Mouse (Mus musculus) kidney, postnatal 14 days (tissue): ENCODE results near the gene Pnkd.
A peak's percentile ranks its signal among the peaks of the same experiment; 100 is the strongest.
"Not testable (repeated sequence)": the region's sequence is repeated elsewhere in the genome, so short reads cannot be mapped to it uniquely, and the experiment has no call there.

Experiments
- DNase-seq: peaks from one replicate; pipeline ENCODE4 v3.0.0; 2022; ENCODE audit warnings: mixed read lengths

Pnkd gene

DNA sequence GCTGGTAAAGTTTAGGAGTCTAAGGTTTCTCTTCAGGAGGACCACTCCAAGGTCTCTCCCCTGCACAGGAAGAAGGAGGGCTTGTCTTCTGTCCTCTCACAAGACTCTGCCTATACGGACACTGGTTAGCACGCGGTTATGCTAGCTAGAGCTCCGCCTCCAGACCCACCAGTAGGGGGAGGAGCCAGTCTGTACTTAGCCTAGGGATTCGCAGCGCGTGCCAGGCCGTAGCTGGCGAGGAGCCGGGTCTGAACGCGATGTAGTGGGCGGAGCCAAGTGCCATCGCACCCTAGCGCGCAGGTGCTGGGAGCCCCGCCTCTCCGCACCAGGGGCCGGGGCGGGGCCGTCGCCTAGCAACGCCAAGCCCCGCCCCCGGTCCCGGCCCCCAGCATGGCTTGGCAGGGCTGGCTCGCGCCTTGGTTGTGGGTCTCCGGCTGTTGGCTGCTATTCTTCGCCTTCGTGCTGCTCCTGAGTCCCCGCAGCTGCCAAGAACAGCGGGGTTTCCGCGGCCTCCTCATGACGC lies 47.6 kb downstream of the Pnkd start:
- peak; percentile 99 for DNase-seq

DNA sequence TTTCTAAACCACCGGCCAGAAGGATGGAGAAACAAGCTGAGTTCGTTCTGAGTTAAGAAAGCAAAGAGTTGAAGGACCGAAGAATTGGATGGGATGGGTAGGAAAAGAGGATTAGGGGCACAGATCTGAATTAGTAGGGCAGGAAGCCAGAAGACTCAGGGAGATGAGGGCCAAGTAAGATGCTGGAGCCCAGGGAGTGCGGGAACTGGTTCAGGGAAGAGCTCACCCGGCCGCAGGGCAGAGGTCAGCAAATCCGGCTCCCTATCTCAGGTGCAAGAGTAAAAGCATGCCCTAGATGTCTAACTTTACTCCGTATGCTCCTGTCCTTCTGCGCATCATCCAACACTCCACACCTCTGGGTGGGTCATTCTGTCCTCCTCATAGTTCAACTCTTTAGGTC lies 48.2 kb downstream of the Pnkd start:
- DNase-seq = no peak

DNA sequence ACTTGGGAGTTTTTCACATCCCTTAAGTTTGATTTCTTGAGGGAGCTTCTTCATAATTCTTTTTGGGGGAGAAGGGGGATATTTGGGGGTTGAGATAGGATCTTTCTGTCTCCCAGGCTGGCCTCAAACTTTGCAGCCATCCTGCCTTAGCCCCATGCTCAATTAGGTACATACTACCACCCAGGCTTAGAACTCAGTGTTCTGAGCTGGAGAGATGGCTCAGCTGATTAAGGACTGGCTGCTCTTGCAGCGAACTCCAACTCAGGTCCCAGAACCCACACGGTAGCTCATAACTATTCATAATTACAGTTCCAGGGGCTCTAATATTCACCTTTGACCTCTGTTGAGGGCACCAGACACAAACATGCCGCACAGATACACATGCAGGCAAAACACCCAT lies 49.9 kb downstream of the Pnkd start:
- DNase-seq = no peak

DNA sequence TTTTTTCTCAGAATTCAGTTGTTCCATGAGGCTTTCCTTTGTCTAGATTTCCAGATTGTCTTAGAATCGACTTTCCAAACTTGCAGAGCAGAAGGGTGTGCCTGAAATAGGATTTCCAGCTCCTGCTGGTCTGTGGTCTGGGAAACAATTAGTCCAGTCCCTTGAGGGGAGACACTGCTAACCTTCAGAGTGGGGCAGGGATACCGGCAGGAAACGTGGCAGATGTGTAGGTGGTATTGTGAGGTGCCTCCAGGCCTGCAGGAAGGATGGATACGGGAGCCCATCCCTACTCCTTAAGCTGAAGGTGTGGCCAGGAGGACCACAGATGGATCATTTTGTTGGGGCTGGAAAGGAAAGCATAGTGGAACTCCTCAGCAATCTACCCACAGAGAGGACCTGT lies 50.3 kb downstream of the Pnkd start:
- no peak for DNase-seq

DNA sequence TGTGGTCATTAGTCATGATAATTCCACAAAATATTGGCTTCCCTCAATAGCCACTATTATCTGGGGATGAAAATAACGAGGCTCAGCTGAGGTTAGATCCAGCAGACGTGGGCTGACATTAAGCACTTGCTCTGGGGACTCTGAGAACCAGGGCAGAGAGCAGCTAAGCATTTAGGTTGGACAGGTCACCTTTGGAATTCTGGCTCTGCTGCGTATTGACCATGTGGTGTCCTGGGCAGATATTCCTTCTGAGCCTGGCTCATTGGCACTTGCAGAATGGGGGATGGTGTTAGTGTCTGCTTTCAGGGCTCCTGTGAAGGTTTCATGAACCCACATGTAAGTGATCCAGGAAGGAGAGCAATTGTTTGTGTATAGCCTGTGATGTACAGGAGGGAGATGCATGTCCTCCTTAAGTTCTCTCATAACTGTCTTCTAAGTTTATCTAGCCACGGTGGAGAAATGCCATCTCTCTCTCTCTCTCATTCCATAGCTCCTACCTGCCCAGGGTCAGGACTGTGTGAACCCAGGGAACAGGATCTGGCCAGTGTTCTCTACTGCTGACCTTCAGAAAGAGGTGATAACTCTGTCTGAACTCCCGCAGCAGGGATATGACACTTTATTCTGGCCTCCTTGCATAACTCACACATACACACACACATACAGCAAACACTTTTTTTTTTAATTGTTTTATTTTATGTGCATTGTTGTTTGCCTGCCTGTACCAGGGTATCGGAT lies 50.9 kb downstream of the Pnkd start:
- no peak for DNase-seq

DNA sequence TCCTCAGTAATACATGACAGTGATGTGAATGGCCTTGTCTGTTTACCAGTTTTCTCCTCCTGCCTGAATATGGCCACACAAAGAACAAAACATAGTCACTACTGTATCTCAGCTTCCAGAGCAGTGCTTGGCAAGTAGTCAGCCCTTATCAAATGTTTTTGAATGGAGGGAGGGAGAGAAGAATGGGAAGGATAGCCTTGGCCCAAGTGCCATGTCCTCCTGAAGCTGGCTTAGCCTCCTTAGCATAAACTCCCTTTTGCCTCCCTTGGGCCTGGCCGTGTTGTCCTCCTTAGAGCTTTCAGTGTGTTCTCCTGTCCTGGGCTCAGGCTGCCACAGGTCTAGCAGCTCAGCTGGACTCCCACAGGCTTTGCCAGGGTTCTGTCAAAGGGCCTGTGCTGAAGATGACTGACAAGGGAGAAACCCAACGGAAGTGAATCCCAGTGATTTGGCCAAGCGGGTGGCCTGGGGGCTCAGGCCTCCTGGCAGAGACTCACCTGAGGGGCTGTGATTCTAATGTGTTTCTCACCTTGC lies 52.6 kb downstream of the Pnkd start:
- DNase-seq = no peak

DNA sequence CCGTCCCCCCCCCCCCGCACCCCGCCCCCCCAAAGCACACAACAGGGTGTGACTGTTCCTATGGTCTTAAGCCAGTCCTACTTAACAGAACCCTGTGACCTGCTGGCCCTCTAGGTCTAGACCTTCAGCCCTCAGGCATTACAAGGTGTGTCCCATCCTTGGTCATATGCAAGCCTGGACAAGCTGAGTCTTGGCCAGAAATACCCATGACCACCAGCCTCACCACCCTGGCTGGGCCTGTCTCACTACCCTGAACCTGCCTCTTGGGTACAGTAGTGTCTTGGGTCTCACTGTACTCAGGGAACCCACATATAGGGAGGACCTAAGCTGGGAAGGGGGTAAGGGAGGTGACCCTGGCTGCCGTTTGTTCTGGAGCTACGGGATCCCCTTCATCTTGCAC lies 53.3 kb downstream of the Pnkd start:
- DNase-seq = no peak

DNA sequence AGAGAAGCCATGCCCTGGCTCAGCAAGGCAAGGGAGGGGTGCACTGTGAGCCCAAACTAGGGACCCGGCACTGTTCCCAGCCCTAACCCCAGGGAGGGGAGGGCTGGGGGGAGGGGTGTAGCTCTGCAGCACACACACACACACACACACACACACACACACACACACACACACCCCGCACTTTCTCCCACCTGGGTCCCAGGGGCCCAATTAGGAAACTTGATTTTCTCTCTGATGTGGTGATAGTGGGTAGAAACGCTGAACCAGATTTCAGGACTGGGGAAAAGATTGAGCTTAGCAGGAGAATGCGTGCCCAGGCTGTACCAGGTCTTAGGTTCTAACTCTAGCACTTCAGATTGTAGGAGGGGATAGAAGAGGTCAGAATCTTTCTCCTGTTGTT lies 53.9 kb downstream of the Pnkd start:
- DNase-seq = no peak

DNA sequence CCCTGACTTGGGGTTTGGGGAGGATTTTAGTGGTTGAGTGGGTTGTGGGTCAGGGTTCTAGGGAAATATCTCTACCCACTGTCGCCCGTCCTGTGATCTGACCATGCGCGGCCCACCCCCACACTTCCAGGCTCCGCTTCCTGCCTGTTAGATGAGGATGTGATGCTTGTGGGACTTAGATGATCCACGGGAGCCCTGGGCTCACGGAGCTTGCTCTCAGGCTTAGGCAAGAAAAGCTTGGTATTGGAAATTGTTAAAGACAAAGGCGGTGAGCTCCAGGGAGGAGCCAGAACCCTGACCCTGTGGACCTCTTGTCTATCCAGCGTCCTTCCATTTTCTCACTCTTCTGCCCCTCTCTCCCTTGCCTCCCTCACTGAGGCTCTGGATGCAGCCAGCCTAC lies 55.2 kb downstream of the Pnkd start:
- no peak for DNase-seq

DNA sequence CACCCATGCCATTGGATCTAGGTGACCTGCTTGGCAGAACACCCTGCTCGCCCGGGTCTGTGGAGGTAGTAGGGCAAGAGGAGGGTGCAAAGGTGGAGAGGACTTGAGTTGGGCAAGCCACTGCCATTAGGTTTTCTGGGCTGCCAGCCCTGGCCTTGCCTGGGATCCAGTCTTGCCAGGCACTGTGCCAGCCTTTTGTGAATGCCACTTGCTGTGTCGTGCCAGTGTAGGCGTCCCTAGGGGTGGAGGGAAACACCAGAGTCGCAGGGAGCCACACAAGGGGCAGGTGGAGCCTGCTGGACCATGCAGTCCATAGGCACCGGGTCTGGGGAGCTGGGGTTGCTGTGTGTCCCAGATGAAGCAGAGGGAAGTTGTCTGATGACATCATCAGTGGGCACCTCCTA lies 55.6 kb downstream of the Pnkd start:
- DNase-seq = peak; percentile 73

DNA sequence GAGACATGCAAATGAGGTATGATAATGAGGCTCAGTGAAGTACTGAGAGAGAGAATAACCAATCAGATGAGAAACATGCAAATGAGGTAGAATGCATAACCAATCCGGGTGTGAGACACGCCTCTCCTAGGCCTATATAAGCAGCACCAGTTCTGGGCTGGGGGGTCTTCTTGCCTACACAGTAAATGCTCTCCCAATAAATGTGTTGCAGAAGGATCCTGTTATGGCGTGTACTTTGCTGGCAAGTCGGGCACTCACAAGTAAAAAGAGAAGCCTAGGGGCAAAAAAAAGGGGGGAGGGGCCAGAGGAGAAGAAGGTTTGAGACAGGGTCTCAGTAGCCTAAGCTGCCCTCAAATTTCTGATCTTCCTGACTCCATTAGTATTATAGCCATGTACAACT lies 56.3 kb downstream of the Pnkd start:
- DNase-seq = not testable (repeated sequence)

DNA sequence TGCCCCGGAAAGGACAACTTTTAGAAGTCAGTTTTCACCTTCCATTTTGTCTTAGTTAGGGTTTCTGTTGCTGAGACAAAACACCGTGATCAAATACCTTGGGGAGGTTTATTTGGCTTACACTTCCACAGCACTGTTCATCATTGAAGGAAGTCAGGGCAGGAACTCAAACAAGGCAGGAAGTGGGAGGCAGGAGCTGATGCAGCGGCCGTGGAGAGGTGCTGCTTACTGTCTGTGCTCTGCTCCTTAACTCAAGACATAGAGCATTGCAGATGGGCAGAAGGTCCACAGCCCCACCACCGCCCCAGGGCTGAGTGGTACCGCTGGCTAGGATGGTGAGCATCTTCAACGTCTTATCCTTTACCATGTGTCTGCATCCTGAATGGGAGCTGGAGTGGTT lies 57.2 kb downstream of the Pnkd start:
- DNase-seq = no peak

DNA sequence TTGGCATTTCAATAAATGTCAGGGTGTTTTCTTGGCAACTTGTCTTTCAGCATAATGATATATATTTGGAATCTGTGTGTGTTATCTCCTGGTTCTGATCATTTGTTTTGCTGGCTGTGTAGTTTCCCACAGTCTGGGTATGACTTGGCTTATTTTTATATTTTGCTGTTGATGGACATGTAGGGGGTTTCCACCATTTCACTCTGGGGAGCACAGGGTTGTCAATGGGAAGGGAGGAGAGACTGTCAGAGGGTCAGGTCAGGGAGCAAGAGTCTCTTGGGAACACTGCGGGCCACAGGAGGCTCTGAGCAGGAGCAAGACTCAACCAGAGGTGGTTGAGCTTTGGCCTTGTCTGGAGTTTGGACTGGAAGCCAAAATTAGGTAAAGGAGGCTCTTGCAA lies 57.6 kb downstream of the Pnkd start:
- no peak for DNase-seq

DNA sequence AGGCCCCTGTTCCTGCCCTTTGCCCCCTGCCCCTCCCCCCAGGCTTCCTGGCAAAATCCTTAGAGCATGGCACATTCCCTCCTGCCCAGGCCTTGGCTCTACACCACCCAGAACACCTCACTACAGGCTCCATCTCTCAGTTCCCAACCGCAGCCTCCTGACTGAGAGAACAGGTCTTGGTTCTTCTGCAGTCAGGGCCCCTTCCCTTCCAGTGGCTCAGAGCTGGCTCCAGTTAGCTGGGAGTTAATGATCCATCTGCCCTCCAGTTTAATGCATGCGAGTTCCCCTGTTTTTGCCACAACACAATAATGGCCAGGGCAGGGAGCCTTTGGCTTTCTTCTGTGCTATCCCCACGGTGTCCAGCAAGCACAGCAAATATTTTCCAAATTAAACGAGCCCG lies 58.4 kb downstream of the Pnkd start:
- DNase-seq = peak; percentile 70

DNA sequence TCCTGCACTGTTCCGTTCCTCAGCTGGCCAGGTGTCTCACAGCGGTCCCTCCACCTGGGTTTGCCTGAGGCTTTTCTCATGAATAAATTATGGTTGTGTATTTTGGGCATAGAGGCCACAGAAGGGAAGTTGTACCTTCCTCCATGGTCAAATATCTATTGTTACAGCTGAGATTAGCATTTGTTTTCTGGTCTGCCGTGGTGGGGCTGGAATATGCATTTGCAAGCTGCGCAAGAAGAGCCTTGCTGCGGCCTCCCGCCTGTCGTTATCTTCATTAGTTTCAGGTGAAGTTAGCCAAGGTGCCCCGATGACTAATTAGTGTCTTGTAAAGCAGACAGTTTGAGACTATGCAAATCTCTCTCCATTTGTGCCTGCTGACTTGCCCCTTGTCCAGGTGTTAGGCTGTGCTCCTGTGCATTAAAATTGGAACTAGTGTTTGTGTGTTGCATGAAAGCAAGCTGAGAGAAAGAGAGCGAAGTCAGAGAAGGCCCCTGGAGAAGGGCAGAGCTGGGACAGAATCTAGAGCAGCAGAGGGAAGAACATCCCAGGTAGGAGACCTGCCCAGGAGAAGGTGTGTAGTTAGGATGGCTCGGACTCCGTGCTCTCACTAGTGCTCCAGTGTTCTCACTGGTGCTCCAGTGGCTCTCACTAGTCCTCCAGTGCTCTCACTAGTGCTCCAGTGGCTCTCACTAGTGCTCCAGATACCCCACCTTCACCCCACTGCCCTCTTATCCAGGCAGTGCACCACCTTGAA lies 59.6 kb downstream of the Pnkd start:
- no peak for DNase-seq

DNA sequence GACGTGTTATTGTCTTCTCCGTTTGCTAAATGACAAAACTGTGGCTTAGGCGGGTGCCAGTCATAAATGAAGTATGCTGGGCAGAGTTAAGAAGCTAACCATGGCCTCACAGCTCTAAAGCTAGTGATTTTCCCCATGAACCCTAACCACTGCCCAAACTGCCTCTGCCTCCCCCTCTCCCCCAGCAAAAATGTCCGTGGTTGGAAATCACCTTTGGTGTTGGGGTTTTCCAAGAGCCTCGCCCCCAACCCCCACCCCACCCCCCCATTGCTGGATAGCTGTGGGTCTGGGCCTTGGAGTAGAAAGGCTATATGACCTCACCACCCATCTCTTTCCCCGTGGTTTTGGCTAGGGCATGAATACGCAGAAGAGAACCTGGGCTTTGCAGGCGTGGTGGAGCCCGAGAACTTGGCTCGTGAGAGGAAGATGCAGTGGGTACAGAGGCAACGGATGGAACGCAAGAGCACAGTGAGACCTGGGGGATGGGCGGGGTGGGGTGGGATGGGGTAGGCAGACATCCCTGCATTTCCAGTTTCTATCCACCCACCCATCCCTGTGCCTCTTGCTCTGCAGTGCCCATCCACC lies 66.5 kb downstream of the Pnkd start:
- DNase-seq = no peak

DNA sequence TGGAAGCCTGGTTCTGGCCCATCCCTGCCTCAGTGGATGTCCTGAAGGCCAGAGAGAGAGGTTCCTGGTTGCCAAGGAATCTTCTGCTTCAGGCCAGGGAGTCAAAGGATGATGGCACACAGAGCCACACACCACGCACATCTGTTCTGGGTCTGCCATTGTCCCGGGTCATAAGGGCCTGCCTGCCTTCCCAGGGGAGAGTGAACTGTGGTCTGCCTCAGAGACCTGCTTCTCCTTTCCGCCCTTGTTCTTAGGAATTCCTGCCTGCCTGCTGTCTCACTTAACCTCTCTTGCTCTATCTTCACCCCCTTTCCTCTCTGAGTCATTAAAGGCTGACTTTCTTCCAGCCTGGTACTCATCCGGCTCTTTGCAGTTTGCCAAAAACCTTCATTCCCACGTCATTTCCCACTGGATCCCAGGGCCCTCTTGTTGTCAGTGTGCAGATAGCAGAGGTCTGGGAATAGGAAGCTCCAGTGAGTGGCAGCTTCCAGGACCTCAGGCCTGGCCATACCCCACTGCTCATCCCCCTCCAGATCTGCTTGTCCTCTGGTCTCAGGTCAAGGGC lies 67.9 kb downstream of the Pnkd start:
- no peak for DNase-seq

DNA sequence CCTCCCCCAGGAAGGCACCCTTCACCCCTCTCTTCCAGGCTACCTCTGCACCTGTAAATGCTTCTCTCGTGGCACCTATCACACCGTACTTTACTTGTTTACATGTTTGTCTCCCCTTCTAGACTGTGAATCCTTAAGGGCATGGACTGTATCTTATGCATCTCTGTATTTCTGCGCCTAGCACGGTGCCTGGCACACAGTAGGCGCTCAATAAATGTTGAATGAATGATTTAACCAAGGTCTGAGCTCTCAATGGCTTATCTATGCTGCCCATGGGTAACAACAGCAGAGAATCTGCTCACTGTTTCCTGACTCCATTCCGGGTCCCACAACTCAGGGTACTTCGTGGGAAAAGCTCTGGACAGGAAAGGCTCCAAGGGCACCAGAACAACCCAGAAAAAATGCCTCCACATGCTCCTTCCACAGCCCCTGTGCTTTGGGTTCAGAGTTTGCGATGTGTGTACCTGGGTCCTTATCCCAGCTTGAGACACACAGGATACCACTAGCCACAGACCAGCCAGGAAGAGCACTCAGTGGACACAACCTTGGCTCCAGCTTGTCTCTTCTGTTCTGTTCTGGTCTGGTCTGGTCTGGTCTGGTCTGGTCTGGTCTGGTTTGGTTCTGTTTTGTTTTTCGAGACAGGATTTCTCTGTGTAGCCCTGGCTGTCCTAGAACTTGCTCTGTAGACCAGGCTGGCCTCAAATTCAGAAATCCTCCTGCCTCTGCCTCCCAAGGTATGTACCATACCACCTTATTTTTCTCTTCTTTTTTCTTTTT lies 68.9 kb downstream of the Pnkd start:
- DNase-seq = no peak

DNA sequence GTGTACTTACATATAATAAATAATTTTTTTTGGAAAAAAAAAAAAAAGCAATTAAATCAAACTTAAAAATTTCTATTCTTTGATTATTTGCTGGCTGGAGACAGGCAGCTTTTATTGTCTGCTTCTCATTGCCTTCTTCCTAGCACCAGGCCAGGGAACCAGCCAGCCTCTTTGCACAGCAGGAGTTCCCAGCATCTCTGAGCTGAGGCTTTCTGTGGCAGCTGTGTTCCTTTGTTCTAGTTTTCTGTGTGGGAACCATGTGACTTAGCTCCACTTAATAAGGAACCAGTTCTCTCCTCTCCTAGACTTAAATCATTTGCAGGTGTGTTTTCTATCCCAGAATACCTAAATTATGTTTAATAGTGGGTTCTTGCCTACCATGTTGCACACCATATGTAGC lies 72.8 kb downstream of the Pnkd start:
- DNase-seq = no peak

DNA sequence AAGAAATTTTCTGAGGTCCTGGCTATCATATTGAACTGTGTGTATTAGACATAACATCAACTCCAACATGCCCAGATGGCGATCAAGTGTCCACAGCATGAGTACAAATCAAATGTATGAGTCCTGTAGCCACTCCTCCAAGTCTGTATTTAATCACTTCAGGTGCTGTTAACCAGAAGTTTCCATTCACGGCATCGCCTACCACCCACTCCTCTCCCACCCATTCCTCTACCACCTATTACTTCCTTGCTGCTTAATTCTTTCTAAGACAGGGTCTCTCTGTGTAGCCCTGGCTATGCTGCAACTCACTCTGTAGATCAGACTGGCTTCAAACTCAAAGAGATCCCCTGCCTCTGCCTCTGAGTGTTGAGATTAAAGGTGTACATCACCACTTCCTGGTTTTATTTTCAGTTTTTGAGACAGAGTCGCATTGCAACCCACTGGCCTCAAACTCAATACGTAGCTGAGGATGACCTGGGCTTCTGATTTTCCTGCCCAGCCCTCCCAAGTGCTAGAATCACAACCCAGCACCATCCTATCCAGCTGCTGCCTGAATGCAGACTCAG lies 75.3 kb downstream of the Pnkd start:
- DNase-seq = no peak

DNA sequence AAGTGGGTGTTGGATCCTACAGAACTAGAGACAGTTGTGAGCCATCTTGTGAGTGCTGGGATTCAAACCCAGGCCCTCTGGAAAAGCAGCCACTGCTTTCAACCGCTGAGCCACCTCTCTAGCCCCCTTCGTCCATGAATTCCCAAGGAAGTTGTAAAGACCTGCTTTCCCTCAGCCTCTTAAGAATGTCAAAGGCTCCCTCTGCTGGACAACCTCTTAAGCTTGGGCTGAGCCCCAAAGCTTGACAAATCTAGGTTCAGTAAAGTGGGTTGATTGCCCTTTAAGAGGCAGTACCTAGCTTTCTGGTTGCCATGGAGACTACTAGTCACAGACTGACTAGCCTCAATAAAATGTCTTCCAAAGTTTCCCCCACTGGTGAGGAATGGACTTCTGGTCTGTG lies 77.1 kb downstream of the Pnkd start, which contains the start of gene Catip:
Gene Catip (plus strand): TSS at position 297 of the 400 bp plus-strand sequence.
- peak; percentile 85 for DNase-seq
